Mouse (Mus musculus) cerebellum, adult 2 months (tissue): ENCODE data around the gene Sspo. TPM values are rescaled to one million over a fixed set of nuclear protein-coding genes. Genes with fewer than 3 reads are reported as not detected.

ENCODE experiments used
- DNase-seq, 2 experiments: peaks; one replicate each; pipeline ENCODE4 v3.0.0; 2021
- H3K27ac ChIP-seq: fragments of 200-500 bp; 2 replicates; pipeline ENCODE4 v1.5.1; 2012; ENCODE audit warnings: low read length, control low read depth, inconsistent platforms; ENCODE audit not compliant: insufficient read depth
- H3K27me3 ChIP-seq: fragments of 200-500 bp; 2 replicates; pipeline ENCODE4 v1.6.1; 2012; ENCODE audit warnings: inconsistent platforms, mild to moderate bottlenecking, low read length, moderate library complexity; ENCODE audit not compliant: control insufficient read depth, insufficient read depth
- H3K4me1 ChIP-seq: fragments of 200-500 bp; 2 replicates; pipeline ENCODE4 v1.6.1; 2011; ENCODE audit warnings: low read length; ENCODE audit not compliant: control insufficient read depth, insufficient read depth
- H3K4me3 ChIP-seq: fragments of 200-500 bp; replicated peaks from 2 replicates; pipeline ENCODE3; 2011; ENCODE audit warnings: mild to moderate bottlenecking, low read depth, low read length, control low read depth; ENCODE audit not compliant: insufficient read depth
- CTCF ChIP-seq: fragments of 200-500 bp; IDR thresholded peaks from 2 replicates; pipeline ENCODE4 v1.5.1; 2011; ENCODE audit warnings: low read depth, mild to moderate bottlenecking, control low read depth, low read length, moderate library complexity, borderline replicate concordance; ENCODE audit not compliant: insufficient read depth
- POLR2A ChIP-seq: fragments of 200-500 bp; IDR thresholded peaks from 2 replicates; pipeline ENCODE4 v1.6.1; 2011; ENCODE audit warnings: low read length, control low read depth, borderline replicate concordance; ENCODE audit not compliant: insufficient read depth
- WGBS: fragments of 180-500 bp; shearing (Covaris S2); methylation state at CpG from one replicate; pipeline ENCODE4 v1.1.7; 2018; 5-methylcytosine and 5-hydroxymethylcytosine counted together
- polyA plus RNA-seq: library from polyadenylated mRNA; depleted of rRNA; stranded (reverse); fragments of >200 nt; gene quantifications from 2 replicates; pipeline ENCODE4 v1.2.3, GENCODE M21; 2012

The Sspo gene
- polyA plus RNA-seq, 1 experiment, result 3.7 TPM

DNA sequence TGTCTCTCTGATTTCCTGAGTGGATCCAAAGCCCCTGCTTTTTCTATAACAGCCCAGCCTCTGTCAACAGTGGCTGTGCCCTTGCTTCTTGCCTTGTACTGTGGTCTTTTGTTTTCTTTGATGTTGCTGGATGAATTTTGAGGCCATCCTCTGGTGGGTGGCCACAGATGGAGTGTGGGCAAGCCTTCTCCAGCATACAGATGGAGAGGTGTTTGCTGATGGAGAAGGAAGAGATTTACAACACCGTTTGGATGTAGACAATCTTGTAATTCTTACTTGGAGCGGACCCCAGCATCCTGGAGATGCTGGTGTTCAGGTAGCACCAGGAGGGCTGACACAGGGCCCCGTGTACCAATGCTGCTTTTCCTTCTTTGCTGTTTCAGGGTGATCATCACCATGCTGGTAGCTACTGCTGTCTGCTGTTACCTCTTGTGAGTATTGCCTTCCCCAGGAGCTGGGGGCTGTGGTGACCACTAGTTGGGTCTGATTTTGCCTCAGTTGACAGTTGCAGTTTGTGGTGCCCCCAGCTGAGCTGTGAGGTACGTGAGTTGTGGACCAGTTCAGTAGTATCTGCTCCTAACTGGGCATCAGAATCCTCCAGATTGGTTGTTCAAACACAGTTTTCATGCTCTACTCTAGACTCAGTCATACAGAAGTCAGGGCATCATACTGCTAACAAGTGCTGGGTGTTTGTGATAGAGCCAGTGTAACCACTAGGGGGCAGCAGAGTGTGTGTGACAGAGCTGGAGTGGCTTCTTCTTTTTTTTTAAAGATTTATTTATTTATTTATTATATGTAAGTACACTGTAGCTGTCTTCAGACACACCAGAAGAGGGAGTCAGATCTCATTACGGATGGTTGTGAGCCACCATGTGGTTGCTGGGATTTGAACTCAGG lies 91.1 kb downstream of the Sspo start:
- 50% methylated on average over 5 of the region's 5 CpGs for WGBS
- peak; percentile 80 to 84 for DNase-seq
- no peaks in the 10 kb centered on the region for H3K27me3 ChIP-seq
- TF ChIP-seq CTCF (peak; percentile 68), POLR2A (no peak)
- H3K4me3 ChIP-seq, result peak overlapping the region; percentile 37
- peaks cover 13% of the 10 kb centered on the region for H3K4me1 ChIP-seq
- peak overlapping the region; percentile 18; the same call in 1 of the 2 replicates for H3K27ac ChIP-seq

DNA sequence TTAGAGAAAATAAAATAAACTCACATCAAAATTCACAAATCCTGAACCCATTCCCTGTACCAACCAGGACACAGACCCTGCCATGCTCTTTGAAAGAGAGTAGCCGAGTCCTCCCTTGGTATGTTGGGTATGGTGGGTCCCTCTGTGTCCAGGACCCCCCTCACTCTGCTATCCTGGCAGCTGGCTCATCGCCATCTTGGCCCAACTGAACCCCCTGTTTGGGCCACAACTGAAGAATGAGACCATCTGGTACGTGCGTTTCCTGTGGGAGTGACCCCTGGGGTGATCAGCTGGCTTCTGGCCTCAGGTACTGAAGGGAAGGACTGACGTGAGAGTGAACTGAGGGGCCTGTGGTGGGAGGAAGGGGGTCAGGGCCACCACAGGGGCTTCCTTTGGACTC lies 91.8 kb downstream of the Sspo start:
- WGBS, result 34% methylated on average over 5 of the region's 5 CpGs
- DNase-seq, result no peak
- H3K27ac ChIP-seq, result no peak overlapping the region
- H3K27me3 ChIP-seq, result no peaks in the 10 kb centered on the region
- no peak overlapping the region for H3K4me3 ChIP-seq
- TF ChIP-seq CTCF, result no peak
- no peak for TF ChIP-seq POLR2A
- peaks cover 13% of the 10 kb centered on the region for H3K4me1 ChIP-seq

DNA sequence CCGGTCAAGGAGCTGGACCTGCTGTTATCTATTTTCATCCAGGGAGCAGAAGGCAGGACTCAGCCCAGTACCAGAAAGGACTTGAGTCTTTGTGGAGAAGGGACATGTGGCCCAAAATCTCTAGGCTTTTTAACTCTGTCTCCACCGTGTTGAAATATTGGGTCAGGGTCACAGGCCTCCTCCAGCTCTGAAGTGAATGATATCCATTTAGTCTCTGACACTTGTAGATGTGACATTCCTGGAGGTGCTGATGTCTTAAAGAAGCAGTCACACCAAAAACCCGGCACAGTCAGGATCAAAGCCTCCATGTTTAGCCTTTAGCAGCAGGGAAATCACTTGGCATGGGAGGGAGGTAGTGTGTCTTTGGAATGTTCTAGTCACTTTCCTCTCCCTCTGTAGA lies 92.7 kb downstream of the Sspo start:
- Histone ChIP-seq H3K4me1 (peaks cover 13% of the 10 kb centered on the region), H3K27me3 (no peaks in the 10 kb centered on the region), H3K27ac (no peak overlapping the region), H3K4me3 (no peak overlapping the region)
- 46% methylated on average over 3 of the region's 3 CpGs for whole genome bisulfite sequencing
- TF ChIP-seq POLR2A (no peak), CTCF (no peak)
- DNase-seq, result no peak

DNA sequence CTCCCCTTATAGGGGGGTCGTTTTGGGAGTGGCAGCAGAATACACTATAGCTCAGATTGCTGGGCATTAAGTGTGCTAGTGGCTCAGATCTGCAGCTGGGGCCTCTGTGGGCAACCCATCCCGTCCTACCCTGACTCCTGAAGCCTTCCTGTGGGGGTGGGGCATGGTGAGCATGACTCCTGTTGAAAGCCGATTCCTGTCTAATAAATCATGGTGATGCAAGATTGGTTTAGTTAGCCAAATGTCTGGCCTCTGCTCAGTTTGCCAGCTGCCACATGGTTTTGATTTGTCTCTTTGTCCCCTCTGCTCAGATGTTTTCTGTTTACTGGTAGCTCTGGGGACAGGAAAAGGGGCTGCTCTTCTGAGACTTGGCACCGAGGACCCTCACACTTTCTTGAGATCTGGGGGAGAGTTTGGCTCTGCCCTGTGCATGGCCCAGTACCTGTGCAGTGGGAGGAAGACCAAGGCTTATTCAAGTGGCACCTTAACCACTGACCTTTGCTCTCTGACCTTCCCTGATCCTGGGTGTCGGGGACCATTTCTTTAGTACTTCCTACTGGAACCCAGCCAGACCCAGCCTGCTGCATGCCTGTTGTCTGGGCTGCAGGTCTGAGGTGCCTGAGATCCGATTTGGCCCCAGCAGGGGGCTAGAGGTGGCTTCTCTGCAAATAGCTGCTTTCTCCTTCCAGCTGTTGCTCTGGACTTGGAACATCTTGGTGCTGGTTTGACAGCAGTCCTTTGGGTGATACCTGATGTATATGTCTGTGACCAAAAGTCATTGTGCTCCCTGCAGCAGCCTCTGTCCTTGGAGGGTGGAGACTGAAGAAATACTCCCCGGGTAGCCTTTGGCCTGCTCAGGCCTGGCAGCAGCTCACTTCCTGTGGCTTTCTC lies 93.8 kb downstream of the Sspo start:
- 39% methylated on average over 7 of the region's 7 CpGs for WGBS
- Histone ChIP-seq H3K27ac (no peak overlapping the region), H3K4me1 (peaks cover 12% of the 10 kb centered on the region), H3K4me3 (no peak overlapping the region), H3K27me3 (no peaks in the 10 kb centered on the region)
- DNase-seq, result no peak
- no peak for TF ChIP-seq CTCF
- TF ChIP-seq POLR2A, result no peak

DNA sequence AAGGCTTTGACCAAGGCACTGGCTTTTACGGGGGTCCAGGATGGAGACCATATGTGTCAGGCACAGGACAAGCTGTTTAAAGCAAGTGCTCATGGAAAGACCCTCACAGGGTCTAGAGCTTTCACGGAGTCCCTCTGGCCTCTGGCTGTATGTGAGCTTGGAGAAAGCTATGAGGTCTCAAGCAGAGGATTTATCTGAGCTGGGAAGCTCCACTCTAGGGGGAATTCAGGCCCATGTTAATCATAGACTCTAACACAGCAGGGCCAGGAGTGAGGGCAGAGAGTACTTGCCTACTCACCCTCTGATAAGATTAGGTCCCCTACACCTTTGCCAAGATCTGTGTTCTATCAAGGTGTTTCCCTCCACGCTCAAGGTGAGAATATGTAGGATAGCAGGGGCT lies 94.6 kb downstream of the Sspo start:
- Histone ChIP-seq H3K4me3 (no peak overlapping the region), H3K4me1 (peaks cover 10% of the 10 kb centered on the region), H3K27ac (no peak overlapping the region), H3K27me3 (no peaks in the 10 kb centered on the region)
- no peak for DNase-seq
- 88% methylated on average over 3 of the region's 3 CpGs for WGBS
- TF ChIP-seq POLR2A (no peak), CTCF (no peak)

DNA sequence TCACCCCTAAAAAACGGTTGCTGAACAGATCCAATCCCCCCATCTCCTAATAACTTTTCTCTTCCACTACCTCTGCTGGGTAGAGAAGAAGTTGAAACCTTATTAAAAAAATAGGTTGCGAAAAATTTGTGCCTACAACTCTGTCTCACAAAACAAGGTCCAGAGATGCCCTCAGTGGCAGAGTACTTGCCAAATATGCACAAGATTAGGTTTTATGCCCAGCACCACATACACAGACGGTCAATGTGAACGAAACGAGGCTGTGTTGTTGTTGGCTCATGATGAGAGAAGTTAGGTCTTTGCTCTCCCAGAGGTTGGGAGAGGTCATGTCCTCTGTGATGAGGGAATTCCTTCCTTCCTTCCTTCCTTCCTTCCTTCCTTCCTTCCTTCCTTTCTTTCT lies 97.2 kb downstream of the Sspo start:
- TF ChIP-seq POLR2A, result no peak
- TF ChIP-seq CTCF, result no peak
- 67% methylated on average over 5 of the region's 5 CpGs for WGBS
- no peak for DNase-seq
- Histone ChIP-seq H3K4me1 (peaks cover 3% of the 10 kb centered on the region; the same call in 1 of the 2 replicates), H3K27ac (no peak overlapping the region), H3K27me3 (no peaks in the 10 kb centered on the region), H3K4me3 (no peak overlapping the region)

DNA sequence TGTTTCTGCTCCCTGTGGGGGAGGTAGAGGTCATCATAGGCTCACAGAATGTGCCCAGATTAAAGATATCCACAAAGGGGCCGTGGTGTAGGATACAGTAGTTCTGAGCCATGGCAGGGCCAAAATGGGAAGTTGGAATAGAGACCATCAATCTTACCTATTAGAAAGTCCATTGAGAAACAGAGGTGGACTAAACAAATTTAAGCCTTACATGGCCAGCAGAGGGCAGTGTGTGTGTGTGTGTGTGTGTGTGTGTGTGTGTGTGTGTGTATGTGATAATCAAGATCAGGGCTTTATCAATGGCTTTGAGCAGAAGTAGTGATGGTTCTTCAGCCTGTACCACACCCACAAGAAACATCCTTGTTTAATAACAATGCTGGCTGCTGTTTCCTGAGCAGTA lies 98.2 kb downstream of the Sspo start:
- WGBS, result 57% methylated on average over 1 of the region's 1 CpGs
- TF ChIP-seq CTCF (peak; percentile 49; the same call in 1 of the 2 replicates), POLR2A (no peak)
- Histone ChIP-seq H3K4me3 (no peak overlapping the region), H3K27me3 (no peaks in the 10 kb centered on the region), H3K27ac (no peak overlapping the region), H3K4me1 (no peaks in the 10 kb centered on the region)
- no peak for DNase-seq

DNA sequence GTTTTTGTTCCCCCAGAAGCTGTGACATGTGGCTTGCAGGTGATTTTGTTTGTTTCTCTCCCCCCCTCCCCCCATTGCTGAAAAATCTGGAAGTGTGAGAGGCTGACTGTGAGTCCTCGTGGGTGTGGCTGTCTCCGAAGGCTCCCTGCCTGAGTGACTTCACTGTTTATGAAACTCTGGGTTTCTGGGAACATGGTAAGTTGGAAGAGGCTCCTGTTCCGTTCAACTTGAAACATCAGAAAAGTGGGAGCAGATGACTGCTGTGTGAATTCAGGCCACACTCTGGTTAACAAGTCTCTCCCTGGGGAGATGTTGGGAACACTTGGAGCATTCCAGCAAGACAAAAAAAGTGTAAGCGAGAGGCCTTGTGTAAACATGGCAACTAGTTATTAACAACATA lies 98.8 kb downstream of the Sspo start:
- no peak for DNase-seq
- Histone ChIP-seq H3K27me3 (no peaks in the 10 kb centered on the region), H3K4me3 (no peak overlapping the region), H3K4me1 (no peaks in the 10 kb centered on the region), H3K27ac (no peak overlapping the region)
- WGBS, result 61% methylated on average over 4 of the region's 4 CpGs
- no peak for TF ChIP-seq POLR2A
- TF ChIP-seq CTCF, result no peak
